In the genomic region with DNA sequence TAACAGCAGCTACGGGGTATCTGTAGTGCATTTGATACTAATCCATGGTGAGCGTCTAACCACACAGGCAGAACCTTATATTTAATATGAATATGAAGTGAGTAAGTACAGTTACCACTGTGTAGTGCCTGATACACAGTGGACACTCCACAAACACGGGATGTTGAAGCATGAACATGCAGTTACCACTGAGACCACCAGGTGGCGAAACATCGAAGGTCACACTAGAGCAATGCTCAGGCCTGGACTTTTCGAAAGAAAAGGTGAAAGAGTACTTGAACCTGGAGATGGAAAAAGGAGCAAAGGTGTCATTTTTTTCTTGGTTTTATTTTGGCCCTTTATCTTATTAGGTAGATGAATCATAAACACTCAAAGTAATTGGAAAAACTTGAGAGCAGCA, we compare ENCODE assay signal across 7 mouse cellular contexts. TPM values are rescaled to one million over a fixed set of nuclear protein-coding genes. Genes with fewer than 3 reads are reported as not detected.
DNase-seq lines count a peak whose midpoint lies in the region; ATAC-seq and TF ChIP-seq lines count a peak whose summit lies in the region.

No protein-coding gene starts in this region.

- H3K9ac ChIP-seq in lung, postnatal 0 days (replicated peaks; ENCODE audit: low read depth) = no peak overlapping the region

- peak; percentile 93 for TF ChIP-seq CTCF in lung, postnatal 0 days (IDR thresholded peaks at IDR 0.05)

- no peaks in the 10 kb centered on the region for H3K9me3 ChIP-seq in lung, postnatal 0 days (ENCODE audit: low read length)

- no peaks in the 10 kb centered on the region for H3K36me3 ChIP-seq in lung, postnatal 0 days (ENCODE audit: insufficient read depth, low read length)

- ATAC-seq in lung, postnatal 0 days = no peak

- peaks cover 7% of the 10 kb centered on the region; the same call in 1 of the 2 replicates for H3K4me1 ChIP-seq in lung, postnatal 0 days (ENCODE audit: insufficient read depth, low read depth, low read length)

- no peak for TF ChIP-seq EP300 in lung, postnatal 0 days (IDR thresholded peaks at IDR 0.05)

- no peaks in the 10 kb centered on the region for H3K27me3 ChIP-seq in lung, postnatal 0 days (replicated peaks; ENCODE audit: insufficient read depth, low read length)

- intact Hi-C loops in gastrocnemius, postnatal 14 days (cut with DNase I; ENCODE audit: low total_unique reads) = loop anchor here (2.0 to 5.0 kb wide), 2 partner anchors 56 to 103 kb away; no protein-coding TSS in a partner anchor

- no peak overlapping the region for H3K27ac ChIP-seq in lung, postnatal 0 days (ENCODE audit: low read length)

- DNase-seq in A20 (ENCODE audit: low read depth, low spot score) = peak; percentile 50
- DNase-seq in CD4-positive helper T cell, adult 2 months (ENCODE audit: low read depth, low spot score) = peak; percentile 38
- peak; percentile 59 for DNase-seq in c-Kit-positive CD71-negative TER-119-negative erythroid progenitor cells, embryonic 14.5 days (ENCODE audit: low read depth)
- DNase-seq in gastrocnemius, postnatal 14 days = peak; percentile 73
- peak; percentile 87 for DNase-seq in kidney, postnatal 10 days
- DNase-seq in lung, postnatal 0 days (ENCODE audit: low spot score) = peak; percentile 65
- peak; percentile 10 to 22 for DNase-seq in spleen, postnatal 36 days (ENCODE audit: low spot score in 2 of 2)

- no peak overlapping the region for H3K4me3 ChIP-seq in lung, postnatal 0 days (ENCODE audit: low read depth, low read length)

- 37% methylated on average over 6 of the region's 6 CpGs for WGBS in lung, postnatal 0 days

- H3K4me2 ChIP-seq in lung, postnatal 0 days (replicated peaks; ENCODE audit: low read depth, low read length) = no peak overlapping the region

RNA-seq across cellular contexts. Expression of a gene that starts 38.1 kb away (rescaled TPM):
- 10 to 100 TPM; 70.3 to 78.1 TPM for total RNA-seq in gastrocnemius, postnatal 14 days (2021)
- polyA plus RNA-seq in lung, postnatal 0 days (2015; fragmentation: Nextera tagmentation; extraction: Ambion mirVana) = 23.5 and 25.9 TPM in 2 replicates

RNA-seq across cellular contexts. Expression of a gene that starts 43.5 kb away (rescaled TPM):
- total RNA-seq in gastrocnemius, postnatal 14 days (2021) = 1 to 10 TPM; 1.6 TPM
- 0.73 and 1.1 TPM in 2 replicates for polyA plus RNA-seq in lung, postnatal 0 days (2015; fragmentation: Nextera tagmentation; extraction: Ambion mirVana)

Comparison
In these comparisons a context has a peak if more than half of its experiments do, and no peak if none do; other contexts are left out.
1. DNase-seq: peak in every context shown above with its lines; median percentile 87 in kidney, postnatal 10 days; 73 in gastrocnemius, postnatal 14 days; 65 in lung, postnatal 0 days; 59 in c-Kit-positive CD71-negative TER-119-negative erythroid progenitor cells, embryonic 14.5 days; 50 in A20; 38 in CD4-positive helper T cell, adult 2 months; 16 in spleen, postnatal 36 days.